Mouse (Mus musculus): Measurements from ENCODE around the gene Nup35. TPM values are rescaled to one million over a fixed set of nuclear protein-coding genes. Genes with fewer than 3 reads are reported as not detected.

Gene Nup35
- polyA plus RNA-seq, 1 experiment from 2014 or later: 18.4 TPM

- Histone ChIP-seq H3K9ac (peak overlapping the region; percentile 82), H3K9me3 (replicated peaks) (no peaks in the 10 kb centered on the region), H3K36me3 (peaks cover 12% of the 10 kb centered on the region), H3K27ac (no peak overlapping the region; the same call in 1 of the 2 replicates), H3K27me3 (no peaks in the 10 kb centered on the region), H3K4me3 (peak overlapping the region; percentile 96), H3K4me2 (peak overlapping the region; percentile 73), H3K4me1 (replicated peaks) (peaks cover 4% of the 10 kb centered on the region)
- WGBS: 10% methylated on average over 8 of the region's 8 CpGs
- no peak for ATAC-seq (replicated peaks; ENCODE audit: insufficient number of reproducible peaks, insufficient read depth, low FRiP score, low read depth)
Observed at GRCm38 (mm10) chr2:80639398-80639797, 22.4 kb downstream of the Nup35 start.

GRCm38 (mm10) chr2:80639864-80640263 is 22.8 kb downstream of the Nup35 start:
- H3K4me3 ChIP-seq: peak overlapping the region; percentile 96
- peak overlapping the region; percentile 73 for H3K4me2 ChIP-seq
- no peaks in the 10 kb centered on the region for H3K9me3 ChIP-seq (replicated peaks)
- H3K27me3 ChIP-seq: no peaks in the 10 kb centered on the region
- H3K36me3 ChIP-seq: peaks cover 14% of the 10 kb centered on the region
- no peak for ATAC-seq (replicated peaks; ENCODE audit: insufficient number of reproducible peaks, insufficient read depth, low FRiP score, low read depth)
- H3K9ac ChIP-seq: no peak overlapping the region
- H3K4me1 ChIP-seq (replicated peaks): peaks cover 4% of the 10 kb centered on the region
- WGBS: 41% methylated on average over 3 of the region's 3 CpGs
- H3K27ac ChIP-seq: no peak overlapping the region

GRCm38 (mm10) chr2:80661414-80661813 is 44.4 kb downstream of the Nup35 start:
- no peaks in the 10 kb centered on the region for H3K27me3 ChIP-seq
- H3K4me3 ChIP-seq: no peak overlapping the region
- H3K4me2 ChIP-seq: no peak overlapping the region
- H3K27ac ChIP-seq: no peak overlapping the region
- H3K36me3 ChIP-seq: peaks cover 11% of the 10 kb centered on the region
- no peaks in the 10 kb centered on the region for H3K9me3 ChIP-seq (replicated peaks)
- H3K4me1 ChIP-seq (replicated peaks): no peaks in the 10 kb centered on the region
- no peak for ATAC-seq (replicated peaks; ENCODE audit: insufficient number of reproducible peaks, insufficient read depth, low FRiP score, low read depth)
- H3K9ac ChIP-seq: no peak overlapping the region

- 91% methylated on average over 2 of the region's 2 CpGs for WGBS
- Histone ChIP-seq H3K27ac (no peak overlapping the region), H3K27me3 (no peaks in the 10 kb centered on the region), H3K36me3 (peaks cover 9% of the 10 kb centered on the region), H3K9me3 (replicated peaks) (no peaks in the 10 kb centered on the region), H3K9ac (no peak overlapping the region), H3K4me2 (no peak overlapping the region), H3K4me3 (no peak overlapping the region), H3K4me1 (replicated peaks) (no peaks in the 10 kb centered on the region)
- no peak for ATAC-seq (replicated peaks; ENCODE audit: insufficient number of reproducible peaks, insufficient read depth, low FRiP score, low read depth)
Observed at GRCm38 (mm10) chr2:80662682-80663081, 45.6 kb downstream of the Nup35 start.

- H3K27me3 ChIP-seq: no peaks in the 10 kb centered on the region
- H3K4me3 ChIP-seq: no peak overlapping the region
- H3K9me3 ChIP-seq (replicated peaks): no peaks in the 10 kb centered on the region
- H3K4me2 ChIP-seq: no peak overlapping the region
- H3K4me1 ChIP-seq (replicated peaks): no peaks in the 10 kb centered on the region
- 0 out of 2 replicates have a peak, but pooled peaks cover under 1% of the 10 kb centered on the region for H3K36me3 ChIP-seq
- no peak for ATAC-seq (replicated peaks; ENCODE audit: insufficient number of reproducible peaks, insufficient read depth, low FRiP score, low read depth)
- WGBS: 89% methylated on average over 5 of the region's 5 CpGs
- H3K9ac ChIP-seq: no peak overlapping the region
- no peak overlapping the region for H3K27ac ChIP-seq
Observed at GRCm38 (mm10) chr2:80667396-80667964, 50.4 kb downstream of the Nup35 start.

- Histone ChIP-seq H3K36me3 (no peaks in the 10 kb centered on the region), H3K27ac (no peak overlapping the region), H3K4me3 (no peak overlapping the region), H3K9ac (no peak overlapping the region), H3K4me1 (replicated peaks) (no peaks in the 10 kb centered on the region), H3K4me2 (no peak overlapping the region), H3K27me3 (no peaks in the 10 kb centered on the region), H3K9me3 (replicated peaks) (no peaks in the 10 kb centered on the region)
- ATAC-seq (replicated peaks; ENCODE audit: insufficient number of reproducible peaks, insufficient read depth, low FRiP score, low read depth): no peak
- 74% methylated on average over 11 of the region's 11 CpGs for WGBS
Observed at GRCm38 (mm10) chr2:80669868-80670666, 53.0 kb downstream of the Nup35 start.

- no peak overlapping the region for H3K4me2 ChIP-seq
- H3K9me3 ChIP-seq (replicated peaks): no peaks in the 10 kb centered on the region
- H3K36me3 ChIP-seq: no peaks in the 10 kb centered on the region
- no peak overlapping the region for H3K4me3 ChIP-seq
- no peak for ATAC-seq (replicated peaks; ENCODE audit: insufficient number of reproducible peaks, insufficient read depth, low FRiP score, low read depth)
- no peak overlapping the region for H3K27ac ChIP-seq
- no peaks in the 10 kb centered on the region for H3K4me1 ChIP-seq (replicated peaks)
- H3K27me3 ChIP-seq: no peaks in the 10 kb centered on the region
- no peak overlapping the region for H3K9ac ChIP-seq
- WGBS: 72% methylated on average over 8 of the region's 8 CpGs
Observed at GRCm38 (mm10) chr2:80678803-80679202, 61.8 kb downstream of the Nup35 start.

GRCm38 (mm10) chr2:80683727-80684239 is 66.7 kb downstream of the Nup35 start:
- H3K4me1 ChIP-seq (replicated peaks): no peaks in the 10 kb centered on the region
- H3K4me3 ChIP-seq: no peak overlapping the region
- ATAC-seq (replicated peaks; ENCODE audit: insufficient number of reproducible peaks, insufficient read depth, low FRiP score, low read depth): no peak
- no peaks in the 10 kb centered on the region for H3K36me3 ChIP-seq
- H3K9me3 ChIP-seq (replicated peaks): no peaks in the 10 kb centered on the region
- no peaks in the 10 kb centered on the region for H3K27me3 ChIP-seq
- WGBS: 79% methylated on average over 6 of the region's 6 CpGs
- no peak overlapping the region for H3K27ac ChIP-seq
- H3K4me2 ChIP-seq: no peak overlapping the region
- H3K9ac ChIP-seq: no peak overlapping the region

- no peak overlapping the region for H3K9ac ChIP-seq
- no peaks in the 10 kb centered on the region for H3K27me3 ChIP-seq
- H3K36me3 ChIP-seq: no peaks in the 10 kb centered on the region
- ATAC-seq (replicated peaks; ENCODE audit: insufficient number of reproducible peaks, insufficient read depth, low FRiP score, low read depth): no peak
- no peak overlapping the region for H3K4me3 ChIP-seq
- no peak overlapping the region for H3K27ac ChIP-seq
- 75% methylated on average over 6 of the region's 6 CpGs for WGBS
- no peak overlapping the region for H3K4me2 ChIP-seq
- no peaks in the 10 kb centered on the region for H3K9me3 ChIP-seq (replicated peaks)
- no peaks in the 10 kb centered on the region for H3K4me1 ChIP-seq (replicated peaks)
Observed at GRCm38 (mm10) chr2:80684396-80685071, 67.5 kb downstream of the Nup35 start.

GRCm38 (mm10) chr2:80688261-80688660 is 71.2 kb downstream of the Nup35 start:
- Histone ChIP-seq H3K4me2 (no peak overlapping the region), H3K27me3 (no peaks in the 10 kb centered on the region), H3K27ac (no peak overlapping the region), H3K4me1 (replicated peaks) (no peaks in the 10 kb centered on the region), H3K4me3 (no peak overlapping the region), H3K9me3 (replicated peaks) (no peaks in the 10 kb centered on the region), H3K36me3 (no peaks in the 10 kb centered on the region), H3K9ac (no peak overlapping the region)
- WGBS: 59% methylated on average over 4 of the region's 4 CpGs
- no peak for ATAC-seq (replicated peaks; ENCODE audit: insufficient number of reproducible peaks, insufficient read depth, low FRiP score, low read depth)

- no peak overlapping the region for H3K4me2 ChIP-seq
- H3K27me3 ChIP-seq: no peaks in the 10 kb centered on the region
- WGBS: 53% methylated on average over 1 of the region's 1 CpGs
Observed at GRCm38 (mm10) chr2:80707429-80707828, 90.4 kb downstream of the Nup35 start.

More at GRCm38 (mm10) chr2:80707429-80707828, 90.4 kb downstream of the Nup35 start:
- ATAC-seq (replicated peaks; ENCODE audit: insufficient number of reproducible peaks, insufficient read depth, low FRiP score, low read depth): no peak
- Histone ChIP-seq H3K9me3 (replicated peaks) (no peaks in the 10 kb centered on the region), H3K9ac (no peak overlapping the region), H3K4me1 (replicated peaks) (no peaks in the 10 kb centered on the region), H3K27ac (no peak overlapping the region), H3K4me3 (no peak overlapping the region), H3K36me3 (no peaks in the 10 kb centered on the region)

All from heart, embryonic 15.5 days (tissue).